Mouse (Mus musculus): Measurements from ENCODE around the gene Gm382.

The Gm382 gene

DNA sequence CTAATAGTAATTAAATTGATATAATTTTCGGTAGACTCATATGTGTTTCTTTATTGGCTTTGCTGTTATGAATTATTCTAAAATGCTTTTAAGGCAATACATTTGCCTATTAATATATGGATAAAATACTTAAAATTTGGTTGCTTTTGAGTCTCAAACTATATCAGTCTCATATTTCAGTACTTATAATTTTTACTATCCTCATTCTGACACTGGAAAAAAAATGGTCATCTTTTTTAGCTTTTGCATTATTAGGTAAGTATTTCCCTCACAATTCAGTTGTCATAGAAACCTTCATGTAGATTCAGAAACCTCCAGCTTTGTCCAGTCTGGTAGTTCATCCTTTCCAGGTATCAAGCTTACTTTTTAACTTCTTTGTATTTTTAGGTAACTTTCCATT lies at the start of gene Gm382:
Gm382 (plus strand) TSS at position 301 of the 400 bp plus-strand sequence.
- no peak for DNase-seq (ENCODE audit: low read depth, low spot score)

DNA sequence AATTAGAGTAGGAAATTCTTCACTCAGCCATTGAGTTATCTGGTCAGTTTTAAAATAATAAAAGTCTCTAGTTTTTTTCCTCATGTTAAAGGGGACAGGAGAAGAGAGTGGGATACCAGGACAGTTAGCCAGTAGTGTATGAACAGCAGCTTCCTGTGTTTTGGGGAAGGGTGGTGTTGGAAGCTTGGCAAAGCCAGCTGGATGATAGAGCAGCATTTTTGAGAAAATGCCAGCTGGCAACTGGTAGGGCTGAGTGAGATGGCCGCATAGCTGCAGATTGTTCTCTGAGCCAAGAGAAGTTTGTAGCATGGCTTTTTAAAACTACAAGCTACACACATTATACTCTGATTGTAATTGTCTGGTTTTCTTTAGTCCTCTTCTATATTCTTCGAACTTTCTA lies 30.4 kb downstream of the Gm382 start:
- no peak for DNase-seq (ENCODE audit: low read depth, low spot score)

DNA sequence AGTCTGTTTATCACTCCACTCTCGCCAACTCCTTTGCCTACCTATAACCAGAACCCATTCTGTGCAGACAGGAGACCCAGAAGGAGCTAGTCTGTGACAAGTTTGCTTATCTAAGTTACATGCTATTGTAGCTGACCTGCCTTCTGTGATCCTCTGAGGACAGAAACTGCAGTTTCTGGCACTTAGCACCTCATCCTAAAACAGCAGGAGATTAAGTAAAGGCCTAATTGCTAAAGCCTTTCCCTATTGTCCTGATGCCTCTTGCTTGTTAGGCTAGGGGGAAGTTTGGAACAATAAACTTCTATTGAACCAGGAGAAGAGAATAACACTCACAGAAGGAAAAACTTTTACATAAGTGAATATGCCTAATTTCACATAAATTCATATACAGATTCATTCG lies 51.5 kb downstream of the Gm382 start:
- DNase-seq (ENCODE audit: low read depth, low spot score) = no peak

DNA sequence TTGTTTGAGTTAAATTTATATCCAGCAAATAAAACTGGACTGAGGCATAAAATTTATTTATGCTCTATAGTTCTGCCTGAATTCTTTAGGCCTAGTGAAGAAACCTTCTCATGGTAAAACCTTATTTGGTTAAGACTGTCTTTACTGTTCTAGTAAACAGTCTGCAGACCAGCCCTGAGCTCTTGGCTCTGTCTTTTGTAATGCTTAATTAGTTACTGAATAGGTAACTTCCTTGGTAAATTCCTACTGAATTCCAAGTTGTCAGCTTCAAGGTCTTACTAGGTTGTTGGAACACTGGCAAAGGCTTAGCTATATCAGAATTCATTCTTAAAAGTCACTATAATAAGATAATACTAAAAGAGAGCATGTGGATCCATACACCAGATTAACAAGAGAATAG lies 53.3 kb downstream of the Gm382 start:
- DNase-seq (ENCODE audit: low read depth, low spot score) = no peak

DNA sequence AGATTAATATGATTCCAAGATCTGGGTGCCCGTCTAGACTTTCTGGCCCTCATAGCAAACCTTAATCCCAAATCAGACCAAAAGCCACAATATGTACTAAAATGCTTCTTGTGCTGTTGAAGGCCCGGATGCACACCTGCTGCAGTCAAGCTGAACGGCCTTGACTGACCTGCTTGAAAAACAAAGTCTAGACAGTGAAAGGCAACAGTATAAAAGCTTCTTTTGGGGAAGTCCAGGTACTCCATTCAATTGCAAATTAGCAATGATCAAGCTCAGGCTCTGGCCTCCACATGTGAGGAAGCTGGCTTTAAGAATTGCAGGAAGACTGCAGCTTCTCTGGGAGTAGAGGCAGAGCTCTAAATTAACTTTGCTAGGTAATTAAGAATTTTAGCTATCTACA lies 54.2 kb downstream of the Gm382 start:
- no peak for DNase-seq (ENCODE audit: low read depth, low spot score)

- no peak for DNase-seq (ENCODE audit: low read depth, low spot score)
Measured at GRCm38 (mm10) chrX:127104341-127104740, 64.6 kb downstream of the Gm382 start.

Data from CD4-positive helper T cell, adult 2 months (primary cell).